Mouse (Mus musculus): Measurements from ENCODE around the gene Tsc22d1.
A peak's percentile ranks its signal among the peaks of the same experiment; 100 is the strongest.

Tsc22d1 gene

DNA sequence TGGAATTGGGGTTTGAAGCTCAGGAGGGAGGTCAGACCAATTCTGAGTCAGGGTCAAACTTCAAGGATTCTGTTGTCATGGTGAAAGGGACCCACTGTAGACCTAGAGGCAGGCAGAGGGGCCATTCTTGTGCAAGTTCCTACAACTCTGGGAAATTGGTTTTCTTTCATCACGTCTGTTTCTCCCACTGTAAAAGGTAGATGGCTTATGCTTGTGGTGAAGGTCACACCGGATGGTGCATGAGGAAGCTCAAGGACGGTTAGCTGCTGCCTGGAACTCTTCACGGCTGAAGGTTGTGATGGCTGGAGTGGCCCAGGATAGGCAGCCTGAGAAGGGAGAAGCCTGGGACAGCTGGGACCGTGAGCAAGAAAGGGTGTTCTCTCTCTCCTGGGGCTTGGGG is 103.5 kb downstream of the Tsc22d1 start:
- DNase-seq (ENCODE audit: low spot score): no peak

DNA sequence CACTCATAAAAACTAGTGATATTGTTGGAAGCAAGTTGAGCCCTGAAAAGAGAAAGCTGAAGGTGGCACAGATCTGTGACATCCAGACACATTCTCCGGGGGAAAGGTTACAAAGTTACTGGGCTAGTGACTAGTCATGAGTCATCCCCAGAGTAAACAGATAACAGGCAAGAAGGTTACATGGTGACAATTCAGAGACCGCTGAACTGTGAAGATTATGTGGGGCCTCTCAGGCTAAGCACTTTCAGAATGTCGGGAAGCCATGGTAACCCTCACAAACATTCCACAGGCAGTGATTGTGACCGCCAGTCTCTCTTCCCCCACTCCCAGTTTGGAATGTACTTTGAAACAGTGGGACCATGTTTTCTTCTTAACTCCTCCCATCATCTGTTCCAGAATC is 105.8 kb downstream of the Tsc22d1 start:
- DNase-seq (ENCODE audit: low spot score): no peak

DNA sequence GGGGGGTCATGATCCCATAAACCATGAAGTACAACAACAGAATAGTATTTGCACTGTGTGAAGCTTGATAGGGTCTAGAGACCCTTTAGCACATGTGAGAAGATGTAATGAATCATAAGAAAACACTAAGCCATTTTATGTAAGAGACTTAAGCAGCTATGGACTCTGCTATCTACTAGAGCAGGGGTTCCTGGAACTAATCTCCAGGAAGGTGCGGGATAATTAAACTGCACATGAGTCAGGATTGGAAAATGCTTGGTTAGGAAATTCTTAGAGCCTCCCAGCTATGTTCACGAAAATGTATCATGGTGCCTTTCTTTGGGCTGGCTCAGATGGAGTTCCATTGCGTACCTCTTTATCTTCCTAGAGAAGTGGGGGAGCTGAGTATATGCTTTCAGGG is 106.5 kb downstream of the Tsc22d1 start:
- DNase-seq (ENCODE audit: low spot score): no peak

GRCm38 (mm10) chr14:76523344-76523743 is 108.6 kb downstream of the Tsc22d1 start:
- no peak for DNase-seq (ENCODE audit: low spot score)

GRCm38 (mm10) chr14:76526467-76526866 is 111.7 kb downstream of the Tsc22d1 start:
- no peak for DNase-seq (ENCODE audit: low spot score)

DNA sequence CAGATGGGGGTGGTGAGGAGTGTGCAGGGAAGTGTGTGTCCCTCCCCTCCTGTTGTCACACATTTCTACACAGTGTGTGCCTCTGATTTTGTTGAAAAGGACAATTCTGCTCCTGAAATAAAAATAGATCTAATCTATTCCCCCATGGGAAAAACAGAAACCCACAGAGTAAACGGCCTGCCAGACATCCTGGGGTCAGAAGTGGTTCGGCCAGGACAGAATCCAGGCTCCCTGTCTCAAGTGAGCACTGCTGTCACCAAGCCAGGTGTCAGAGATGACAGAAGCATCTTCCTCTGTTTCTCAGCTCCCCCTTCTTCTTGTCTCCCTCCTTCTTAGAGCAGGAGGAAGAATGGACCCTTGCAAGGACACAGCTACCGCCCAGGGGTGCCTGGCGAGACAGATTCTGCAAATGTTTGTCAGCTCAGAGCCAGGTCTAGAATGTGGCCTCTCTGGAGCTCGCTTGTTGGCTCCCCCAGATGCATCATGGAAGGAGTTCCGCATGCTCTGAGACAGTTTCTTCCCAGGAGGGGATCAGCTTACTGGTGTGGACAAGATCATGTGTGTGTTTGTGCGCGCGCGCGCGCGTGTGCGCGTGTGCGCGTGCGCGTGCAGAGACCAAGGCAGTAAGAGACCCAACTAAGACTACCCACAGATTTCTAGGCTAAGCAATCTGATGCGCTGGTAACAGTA is 112.4 kb downstream of the Tsc22d1 start:
- no peak for DNase-seq (ENCODE audit: low spot score)

GRCm38 (mm10) chr14:76527758-76528313 is 113.1 kb downstream of the Tsc22d1 start:
- DNase-seq (ENCODE audit: low spot score): no peak

GRCm38 (mm10) chr14:76528641-76529040 is 113.9 kb downstream of the Tsc22d1 start:
- no peak for DNase-seq (ENCODE audit: low spot score)

DNA sequence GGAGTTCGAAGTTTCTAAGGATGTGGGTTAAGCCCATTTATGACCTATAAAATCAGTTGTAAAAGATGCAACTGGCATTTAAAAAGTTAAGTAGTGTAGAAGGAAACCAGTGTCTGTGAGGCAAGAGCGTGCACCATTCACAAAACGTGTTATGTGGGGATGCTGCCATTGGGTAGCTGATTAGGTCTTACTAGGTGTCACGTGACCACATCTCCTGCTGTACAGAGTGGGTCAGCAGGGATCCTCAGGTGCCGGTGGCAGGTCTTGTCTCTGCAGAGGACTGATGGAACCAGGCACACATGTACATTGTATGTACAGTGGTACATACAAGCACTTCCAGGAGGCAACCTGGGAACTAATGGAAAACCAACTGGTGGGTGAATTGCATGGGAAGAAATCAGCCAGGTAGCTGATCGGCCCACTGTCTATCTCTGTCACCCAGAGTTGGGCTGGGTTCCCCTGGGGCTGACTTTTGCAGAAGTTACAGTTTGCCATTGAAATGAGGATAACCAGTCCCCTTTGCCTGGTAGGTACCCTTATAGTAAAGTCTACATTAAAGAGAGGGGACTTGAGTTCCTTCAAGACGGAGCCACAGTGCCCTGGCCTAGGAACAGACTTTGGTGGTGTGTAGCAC is 116.4 kb downstream of the Tsc22d1 start:
- DNase-seq (ENCODE audit: low spot score): peak; percentile 8

DNA sequence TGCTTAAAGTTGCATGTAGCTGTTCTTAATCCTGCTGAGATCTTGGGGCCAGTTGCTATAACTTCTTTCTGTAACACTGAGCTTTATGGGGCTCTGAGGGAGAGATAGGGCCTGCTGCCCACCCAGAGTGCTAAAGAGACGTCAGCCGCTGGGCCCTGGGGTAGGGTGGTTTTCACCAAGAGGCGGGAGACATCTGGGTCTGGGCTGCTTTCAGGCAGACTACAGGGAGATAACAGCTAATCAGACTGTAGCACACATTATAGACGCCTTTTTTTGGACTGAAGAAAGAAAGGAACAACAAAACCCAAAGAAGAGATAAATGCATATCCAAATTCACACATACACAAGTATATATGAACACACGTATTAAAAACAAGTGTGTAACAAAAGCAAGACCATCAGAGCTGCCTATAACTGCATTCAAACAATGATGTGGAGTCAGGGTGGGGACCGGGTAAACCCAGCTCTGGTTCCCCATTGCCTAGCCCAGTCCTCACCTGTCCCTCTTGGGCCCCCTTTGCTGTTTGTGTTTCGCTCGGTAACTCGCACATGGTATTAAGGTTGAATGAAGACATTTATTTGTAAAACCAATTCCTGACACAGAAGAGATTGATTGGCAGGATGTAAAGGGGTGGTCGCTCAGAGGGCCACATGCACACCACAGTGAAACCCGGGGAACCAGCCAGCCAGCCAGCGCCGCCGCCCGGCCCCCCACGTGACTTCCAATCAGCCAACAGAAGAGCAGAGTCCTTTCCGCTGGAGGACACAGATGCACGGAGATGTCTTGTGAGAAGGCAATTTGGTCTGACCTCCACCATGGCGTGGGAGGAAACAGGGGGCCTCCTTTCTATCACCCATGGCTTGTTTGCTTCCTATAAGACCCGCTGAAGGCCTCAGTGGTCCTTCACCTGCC is 117.8 kb downstream of the Tsc22d1 start:
- peak; percentile 79 for DNase-seq (ENCODE audit: low spot score)

GRCm38 (mm10) chr14:76533170-76533815 is 118.5 kb downstream of the Tsc22d1 start:
- DNase-seq (ENCODE audit: low spot score): no peak

DNA sequence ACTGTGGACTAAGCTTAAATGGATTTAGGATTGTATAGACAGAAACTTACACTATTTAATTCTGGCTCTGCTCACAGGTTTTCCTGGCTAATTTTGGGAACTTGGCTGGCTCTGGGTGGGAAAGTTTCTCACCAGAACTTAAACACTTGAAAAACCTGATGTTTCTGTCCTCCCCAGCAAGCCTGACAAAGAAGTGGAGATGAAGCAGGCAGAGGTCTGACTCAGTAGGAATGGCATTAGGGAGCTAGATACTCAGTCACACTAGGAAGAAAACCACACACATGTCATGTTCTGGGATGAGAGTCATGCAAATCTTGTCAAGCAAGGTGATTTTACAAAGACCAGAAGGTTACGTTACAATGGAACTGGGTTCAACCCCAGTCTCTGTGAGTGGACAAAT is 120.3 kb downstream of the Tsc22d1 start:
- no peak for DNase-seq (ENCODE audit: low spot score)

DNA sequence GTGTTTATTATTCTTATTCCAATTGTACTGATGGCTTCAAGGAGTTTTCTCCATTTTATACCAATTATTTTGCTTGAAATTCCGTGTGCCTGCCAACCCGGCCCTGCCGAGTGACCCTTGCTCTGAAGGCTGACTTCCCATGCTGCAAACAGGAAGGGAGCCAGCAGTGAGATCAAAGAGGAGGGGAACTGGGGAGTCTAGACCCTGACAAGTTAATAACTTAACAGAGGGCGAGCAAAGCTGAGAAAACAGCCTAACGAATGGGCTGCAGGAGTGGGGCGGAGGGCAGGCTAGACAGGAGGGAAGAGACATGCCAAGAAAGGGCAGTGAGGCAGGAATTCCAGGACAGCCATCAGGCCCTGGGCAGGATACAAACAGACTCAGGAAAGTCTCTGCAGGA is 122.2 kb downstream of the Tsc22d1 start:
- no peak for DNase-seq (ENCODE audit: low spot score)

GRCm38 (mm10) chr14:76540005-76540670 is 125.4 kb downstream of the Tsc22d1 start:
- no peak for DNase-seq (ENCODE audit: low spot score)

GRCm38 (mm10) chr14:76541341-76541740 is 126.6 kb downstream of the Tsc22d1 start:
- DNase-seq (ENCODE audit: low spot score): no peak

DNA sequence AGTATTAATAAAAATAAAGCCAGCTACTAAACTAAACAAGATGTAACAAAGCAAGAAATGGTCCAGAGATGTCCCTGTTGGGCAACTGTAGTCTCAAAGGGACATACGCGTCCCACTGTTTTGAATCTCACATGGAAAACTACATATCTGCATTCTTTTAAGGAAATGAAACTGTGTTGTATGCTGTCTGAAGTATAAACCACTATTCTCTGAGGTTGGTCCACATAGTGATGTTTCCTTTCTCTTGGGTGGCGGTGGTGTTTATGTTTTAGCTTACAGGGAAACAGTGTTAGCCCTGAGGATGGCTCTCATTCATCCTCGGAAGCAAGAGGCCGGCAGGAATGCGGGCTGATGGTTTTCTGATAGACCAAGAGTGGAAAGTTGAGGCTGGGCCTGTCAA is 129.4 kb downstream of the Tsc22d1 start:
- no peak for DNase-seq (ENCODE audit: low spot score)

DNA sequence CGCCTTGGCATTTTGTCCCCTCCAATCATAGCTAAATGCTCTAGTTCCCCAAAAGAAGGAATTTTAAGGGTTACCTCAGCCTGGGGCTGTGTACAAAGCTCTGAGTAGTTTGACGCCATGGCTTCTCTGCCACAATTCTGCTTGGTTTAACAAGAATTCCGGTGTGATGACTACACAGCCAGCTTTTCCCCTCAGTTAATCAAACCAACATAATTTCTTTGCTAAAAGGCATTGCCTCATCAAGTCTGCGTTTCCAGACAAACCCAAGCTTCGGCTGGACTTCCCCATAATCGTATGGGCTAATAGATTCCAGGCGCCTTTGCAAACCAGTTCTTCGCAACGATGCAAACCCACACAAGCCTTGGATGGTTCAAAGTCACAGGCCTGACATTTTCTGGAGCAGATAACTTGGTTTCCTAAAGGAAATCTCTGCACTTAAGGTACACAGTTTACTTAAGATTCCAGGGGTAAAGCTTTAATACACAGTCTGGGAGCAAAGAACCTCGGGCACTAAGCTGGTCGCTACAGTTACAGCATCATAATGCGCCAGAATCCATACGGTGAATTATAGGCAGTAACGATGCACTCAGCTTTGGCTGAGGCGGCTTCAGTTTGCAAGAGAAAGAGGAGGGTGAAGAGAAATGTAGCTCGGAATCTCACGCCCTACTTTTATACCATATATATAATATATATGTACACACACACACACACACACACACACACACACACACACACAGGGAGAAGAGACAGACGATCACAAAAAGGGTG is 140.7 kb downstream of the Tsc22d1 start:
- DNase-seq (ENCODE audit: low spot score): no peak

GRCm38 (mm10) chr14:76556031-76556851 is 141.5 kb downstream of the Tsc22d1 start:
- peak; percentile 8 for DNase-seq (ENCODE audit: low spot score)

GRCm38 (mm10) chr14:76556852-76557208 is 142.1 kb downstream of the Tsc22d1 start, which contains the start of gene Serp2:
TSS of gene Serp2 (minus strand) at chr14:76556889.
- DNase-seq (ENCODE audit: low spot score): no peak
